Mouse (Mus musculus) gastrocnemius, postnatal 10 days (tissue): ENCODE data around the gene Plxnd1. TPM values are rescaled to one million over a fixed set of nuclear protein-coding genes. Genes with fewer than 3 reads are reported as not detected.

Experiments
- DNase-seq: peaks from one replicate; pipeline ENCODE4 v3.0.0; 2021; ENCODE audit warnings: mixed read lengths
- long read RNA-seq, 2 experiments: library from polyadenylated mRNA; stranded (forward); transcript quantifications; one replicate each; pipeline ENCODE4 v2.0.0; 2021
- total RNA-seq, 2 experiments: library from RNA; stranded (reverse); gene quantifications; 2 replicates each; pipeline ENCODE4 v1.2.3; 2021

Plxnd1 gene
- 100 to 1,000 TPM in 1 of 2 experiments, 10 to 100 TPM in 1; 90.1 to 127 TPM for total RNA-seq
- long read RNA-seq, experiment 1, full-length matches to known transcripts = 13 of 63 reads
- long read RNA-seq, experiment 1, partial matches to known transcripts = 42 of 63 reads
- long read RNA-seq, experiment 1, other reads (novel, unspliced or antisense) = 8 of 63 reads
- long read RNA-seq, experiment 2, full-length matches to known transcripts = 15 of 43 reads
- long read RNA-seq, experiment 2, partial matches to known transcripts = 23 of 43 reads
- long read RNA-seq, experiment 2, other reads (novel, unspliced or antisense) = 5 of 43 reads

- DNase-seq = peak; percentile 94
Measured at GRCm38 (mm10) chr6:115994877-115995520, at the start of gene Plxnd1. TSS of gene Plxnd1 (minus strand) at chr6:115995005.

- no peak for DNase-seq
Measured at GRCm38 (mm10) chr6:116044039-116044438, 49.2 kb upstream of the Plxnd1 start.

- DNase-seq = no peak
Measured at GRCm38 (mm10) chr6:116038222-116038621, 43.4 kb upstream of the Plxnd1 start.

GRCm38 (mm10) chr6:116037281-116037831 lies 42.6 kb upstream of the Plxnd1 start:
- no peak for DNase-seq

- DNase-seq = no peak
Measured at GRCm38 (mm10) chr6:116036555-116036954, 41.8 kb upstream of the Plxnd1 start.

- DNase-seq = no peak
Measured at GRCm38 (mm10) chr6:116031052-116031451, 36.2 kb upstream of the Plxnd1 start.

GRCm38 (mm10) chr6:116024666-116025065 lies 29.9 kb upstream of the Plxnd1 start:
- no peak for DNase-seq

- DNase-seq = peak; percentile 7
Measured at GRCm38 (mm10) chr6:116021961-116022485, 27.2 kb upstream of the Plxnd1 start.

- no peak for DNase-seq
Measured at GRCm38 (mm10) chr6:116015902-116016301, 21.1 kb upstream of the Plxnd1 start.

- DNase-seq = no peak
Measured at GRCm38 (mm10) chr6:116014111-116014510, 19.3 kb upstream of the Plxnd1 start.

- no peak for DNase-seq
Measured at GRCm38 (mm10) chr6:116013687-116014086, 18.9 kb upstream of the Plxnd1 start.

GRCm38 (mm10) chr6:116010541-116010940 lies 15.7 kb upstream of the Plxnd1 start:
- DNase-seq = peak; percentile 87

- DNase-seq = peak; percentile 16
Measured at GRCm38 (mm10) chr6:116009426-116009825, 14.6 kb upstream of the Plxnd1 start.

- peak; percentile 81 for DNase-seq
Measured at GRCm38 (mm10) chr6:116007561-116008173, 12.9 kb upstream of the Plxnd1 start.

- DNase-seq = peak; percentile 65
Measured at GRCm38 (mm10) chr6:116006731-116007130, 11.9 kb upstream of the Plxnd1 start.

- no peak for DNase-seq
Measured at GRCm38 (mm10) chr6:116005959-116006288, 11.1 kb upstream of the Plxnd1 start.

GRCm38 (mm10) chr6:116005275-116005958 lies 10.6 kb upstream of the Plxnd1 start:
- no peak for DNase-seq

- peak; percentile 17 for DNase-seq
Measured at GRCm38 (mm10) chr6:116004716-116005115, 9.9 kb upstream of the Plxnd1 start.

- DNase-seq = peak; percentile 30
Measured at GRCm38 (mm10) chr6:116004069-116004468, 9.3 kb upstream of the Plxnd1 start.

GRCm38 (mm10) chr6:116003516-116003915 lies 8.7 kb upstream of the Plxnd1 start:
- no peak for DNase-seq

- DNase-seq = peak; percentile 10
Measured at GRCm38 (mm10) chr6:116002311-116003104, 7.7 kb upstream of the Plxnd1 start.
